Mouse (Mus musculus): Measurements from ENCODE around the gene Pigb.

Pigb gene

DNA sequence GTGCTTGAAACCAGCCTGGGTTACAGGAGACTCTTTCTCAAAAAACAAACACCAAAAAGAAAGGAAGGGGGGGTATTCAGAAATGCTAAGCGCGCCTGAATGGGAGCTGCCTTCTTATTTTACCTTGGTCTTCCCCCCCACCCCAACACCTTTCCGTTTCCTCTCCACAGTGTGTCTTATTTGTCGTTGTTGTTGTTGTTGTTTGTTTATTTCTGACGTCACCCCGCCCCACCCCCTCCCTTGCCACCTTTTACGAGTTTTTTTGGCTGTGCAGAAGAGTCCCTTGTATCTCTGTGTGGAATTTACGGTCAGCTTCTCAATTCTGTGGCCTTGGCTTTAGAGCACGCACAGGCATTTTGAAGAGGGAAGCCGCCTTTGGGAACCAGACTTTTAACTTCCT, 5.5 kb upstream of the Pigb start:
- DNase-seq (ENCODE audit: low spot score in 2 of 2), result no peak

- DNase-seq (ENCODE audit: low spot score in 2 of 2), result no peak
Measured at GRCm38 (mm10) chr9:73045204-73045603, 5.0 kb upstream of the Pigb start.

- DNase-seq (ENCODE audit: low spot score in 2 of 2), result peak in 1 of 2 experiments; percentile 83
Measured at GRCm38 (mm10) chr9:73044146-73045079, 4.2 kb upstream of the Pigb start, which contains the start of gene Rab27a. TSS of gene Rab27a (plus strand) at chr9:73044854.

- DNase-seq (ENCODE audit: low spot score in 2 of 2), result peak; percentile 69 to 93
Measured at GRCm38 (mm10) chr9:73039222-73039945, 794 bp downstream of the Pigb start.

DNA sequence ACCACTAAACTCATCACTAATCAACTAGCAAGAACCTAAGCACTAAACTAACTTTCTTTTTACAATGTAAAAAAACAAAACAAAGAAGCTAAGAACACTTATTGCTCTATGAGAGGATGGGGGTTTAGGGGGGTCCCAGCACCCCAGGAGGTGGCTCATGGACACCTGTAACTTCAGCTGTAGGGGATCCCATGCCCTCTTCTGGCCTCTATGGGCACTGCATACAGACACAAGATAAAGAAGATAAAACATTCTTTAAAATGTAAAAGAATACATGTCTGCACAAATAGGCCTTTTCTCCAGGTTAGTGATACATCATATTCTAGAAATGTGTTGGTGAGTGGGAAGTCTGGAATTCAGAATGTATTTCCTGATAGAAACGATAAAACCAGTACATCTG, 6.8 kb downstream of the Pigb start:
- DNase-seq (ENCODE audit: low spot score in 2 of 2), result no peak

- DNase-seq (ENCODE audit: low spot score in 2 of 2), result no peak
Measured at GRCm38 (mm10) chr9:73031421-73031820, 8.8 kb downstream of the Pigb start.

DNA sequence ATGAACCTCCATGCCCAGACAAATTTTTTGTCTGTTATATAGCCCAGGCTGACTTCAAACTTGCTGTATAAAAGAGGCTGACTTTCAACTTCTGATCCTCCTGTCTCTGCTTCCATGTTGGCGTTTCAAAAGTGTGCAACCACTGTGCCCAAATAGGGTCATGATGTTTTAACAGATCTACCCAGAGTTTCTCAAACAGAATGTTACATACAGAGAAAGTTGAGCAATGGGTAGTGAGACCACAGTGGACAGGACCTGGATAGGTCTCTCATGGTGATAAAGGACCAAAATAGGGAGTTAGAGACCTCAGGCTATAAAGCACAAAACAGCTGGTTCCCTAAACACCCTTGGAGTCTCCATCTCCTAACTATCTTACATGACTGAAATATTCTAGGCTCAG, 9.7 kb downstream of the Pigb start:
- no peak for DNase-seq (ENCODE audit: low spot score in 2 of 2)

DNA sequence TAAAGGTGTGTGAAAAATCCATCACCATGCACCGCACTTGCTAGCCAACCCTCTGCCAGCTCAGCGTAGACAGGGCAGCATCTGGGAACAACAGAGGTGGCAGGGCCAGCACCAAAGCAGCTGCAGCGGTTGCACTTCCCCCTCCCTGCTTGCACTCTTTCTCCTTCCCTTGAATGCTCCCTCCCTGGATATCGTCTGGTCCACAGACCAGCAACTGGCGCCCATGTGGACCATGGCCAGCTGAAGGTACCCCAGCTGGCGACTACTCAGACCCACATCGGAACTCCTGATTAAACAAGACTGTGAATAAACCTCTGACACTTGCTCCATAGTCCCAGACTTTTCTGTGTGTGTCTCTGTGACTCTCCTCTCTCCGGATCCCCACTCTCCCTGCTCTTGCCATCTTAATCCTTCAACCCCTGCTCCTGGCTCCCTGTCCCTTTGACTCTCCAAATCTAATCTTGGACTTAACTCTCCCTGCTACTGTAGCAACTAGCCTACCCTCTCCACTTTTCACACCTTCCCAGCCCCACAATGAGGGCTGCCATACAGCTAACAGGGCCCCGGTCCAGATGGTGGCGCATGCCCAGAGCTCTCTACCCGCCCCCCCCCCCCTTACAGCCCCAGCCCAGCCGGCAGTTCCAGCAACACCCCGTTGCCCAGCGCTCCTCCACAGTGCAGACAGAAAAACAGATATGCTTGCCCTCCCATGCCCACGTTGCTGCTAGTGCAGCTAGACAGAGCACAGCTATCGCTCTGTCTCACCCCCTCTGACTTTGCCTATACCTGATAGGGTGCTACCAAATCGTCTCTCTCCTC, 14.2 kb downstream of the Pigb start:
- DNase-seq (ENCODE audit: low spot score in 2 of 2), result peak in 1 of 2 experiments; percentile 24

GRCm38 (mm10) chr9:73020566-73021097, 19.5 kb downstream of the Pigb start:
- DNase-seq (ENCODE audit: low spot score in 2 of 2), result no peak

DNA sequence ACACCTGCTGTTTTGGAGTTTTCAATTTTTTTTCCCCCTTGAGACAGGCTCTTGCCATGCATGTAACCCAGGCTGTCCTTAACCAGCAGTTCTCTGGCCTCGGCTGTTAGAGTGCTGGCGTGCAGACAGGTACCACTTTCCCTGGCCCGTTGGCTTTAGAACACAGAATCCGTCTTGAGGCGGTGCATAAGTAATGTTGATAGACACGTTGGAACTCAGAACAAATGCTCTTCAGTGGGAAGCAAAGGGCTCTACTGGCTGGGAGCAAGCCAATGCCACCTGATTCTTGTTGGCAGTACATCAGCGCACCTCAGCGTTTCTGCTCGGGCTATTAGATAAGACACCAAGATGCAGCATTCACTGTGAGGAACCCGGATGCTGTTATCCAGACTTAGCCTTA, 20.3 kb downstream of the Pigb start:
- no peak for DNase-seq (ENCODE audit: low spot score in 2 of 2)

- no peak for DNase-seq (ENCODE audit: low spot score in 2 of 2)
Measured at GRCm38 (mm10) chr9:73014724-73015123, 25.5 kb downstream of the Pigb start.

- DNase-seq (ENCODE audit: low spot score in 2 of 2), result no peak
Measured at GRCm38 (mm10) chr9:73012629-73013028, 27.5 kb downstream of the Pigb start.

- no peak for DNase-seq (ENCODE audit: low spot score in 2 of 2)
Measured at GRCm38 (mm10) chr9:73008384-73008783, 31.8 kb downstream of the Pigb start.

- DNase-seq (ENCODE audit: low spot score in 2 of 2), result no peak
Measured at GRCm38 (mm10) chr9:73006175-73006574, 34.0 kb downstream of the Pigb start.

DNA sequence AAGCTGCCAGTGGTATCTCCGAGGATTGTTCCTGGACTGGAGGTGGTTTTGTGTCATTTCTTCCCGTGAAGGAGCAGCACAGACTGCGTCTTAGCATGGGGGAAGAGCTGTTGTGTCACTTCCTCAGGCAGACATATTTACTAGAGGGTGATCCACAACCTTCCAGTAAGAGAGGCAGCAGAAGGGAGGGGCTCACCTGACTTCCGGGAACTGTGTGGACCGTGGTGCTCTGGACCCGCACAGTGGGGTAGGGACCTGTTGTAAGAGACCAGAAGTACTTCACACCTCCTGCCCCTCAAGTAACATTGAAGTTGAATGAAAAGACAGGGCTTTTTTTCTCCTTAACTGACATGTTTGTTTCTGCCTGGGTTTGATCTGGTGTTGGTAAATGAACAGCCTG, 35.1 kb downstream of the Pigb start:
- DNase-seq (ENCODE audit: low spot score in 2 of 2), result no peak

DNA sequence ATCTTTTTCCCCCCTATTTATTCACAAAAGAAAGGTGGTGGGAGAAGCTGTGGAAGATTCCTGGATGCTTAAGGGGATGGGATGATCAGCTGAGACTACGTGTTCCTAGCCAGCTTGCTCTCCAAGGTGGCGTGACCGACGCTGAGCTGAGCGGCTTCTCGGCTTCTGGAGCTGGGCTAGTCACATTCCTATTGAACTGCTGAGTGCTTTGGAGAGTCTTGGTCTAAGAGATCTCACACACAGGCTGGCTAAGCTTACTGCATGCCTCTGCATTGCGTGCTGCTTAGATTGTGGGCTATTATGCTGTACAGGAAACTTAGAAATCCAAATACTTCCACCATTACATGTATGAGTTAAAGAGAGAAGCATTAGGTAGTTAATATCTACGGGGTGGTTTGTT, 36.1 kb downstream of the Pigb start:
- no peak for DNase-seq (ENCODE audit: low spot score in 2 of 2)

- no peak for DNase-seq (ENCODE audit: low spot score in 2 of 2)
Measured at GRCm38 (mm10) chr9:73002177-73002576, 38.0 kb downstream of the Pigb start.

DNA sequence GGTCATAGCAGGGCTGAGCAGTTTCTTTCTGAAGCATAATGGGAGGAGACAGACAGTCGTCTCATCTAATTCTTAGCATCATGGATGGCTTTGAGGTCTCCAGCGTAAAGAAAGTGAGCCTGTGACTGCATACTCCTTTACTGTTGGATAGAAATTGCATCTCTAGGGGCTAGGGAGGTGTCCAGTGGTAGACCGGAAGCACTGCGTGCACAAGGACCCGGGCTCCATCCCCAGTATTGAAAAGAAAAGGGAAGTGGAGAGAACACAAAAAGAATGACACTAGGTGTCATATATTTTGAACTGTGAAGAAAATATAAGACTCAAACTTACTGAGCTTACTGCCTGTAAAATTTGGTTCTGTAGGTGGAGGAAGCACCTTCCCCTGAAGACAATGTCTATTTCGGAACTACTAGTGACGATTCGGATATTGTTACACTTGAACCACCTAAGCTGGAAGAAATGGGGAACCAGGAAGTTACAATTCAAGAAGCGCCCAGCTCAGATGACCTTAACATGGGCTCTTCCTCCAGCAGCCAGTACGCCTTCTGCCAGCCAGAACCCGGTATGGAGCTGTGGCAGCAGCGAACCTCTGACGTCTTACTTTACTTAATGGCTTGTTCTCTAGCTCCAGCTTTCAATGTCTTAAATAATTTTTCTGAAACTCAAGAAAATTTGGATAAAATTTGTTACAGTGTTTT, 38.7 kb downstream of the Pigb start:
- DNase-seq (ENCODE audit: low spot score in 2 of 2), result no peak

GRCm38 (mm10) chr9:73000487-73000886, 39.7 kb downstream of the Pigb start:
- no peak for DNase-seq (ENCODE audit: low spot score in 2 of 2)

DNA sequence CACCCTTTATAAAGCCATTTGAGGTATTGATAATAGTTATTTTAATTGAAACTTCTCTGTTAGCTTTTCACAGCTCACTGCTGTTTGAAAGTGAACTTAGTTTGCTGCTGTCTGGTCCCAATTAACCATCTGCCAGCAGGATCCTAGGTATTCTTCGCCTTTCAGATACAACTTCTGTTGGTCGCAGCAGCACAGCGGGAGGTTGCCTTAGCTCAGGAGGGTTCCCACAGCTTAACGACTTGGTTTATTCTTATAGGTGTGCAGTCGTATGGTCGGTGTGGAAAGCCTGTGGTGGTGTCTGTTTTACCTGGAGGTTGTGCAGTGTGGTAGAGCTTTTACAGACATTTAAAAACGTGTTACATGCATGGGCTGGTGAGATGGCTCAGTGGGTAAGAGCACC, 43.4 kb downstream of the Pigb start:
- DNase-seq (ENCODE audit: low spot score in 2 of 2), result no peak

DNA sequence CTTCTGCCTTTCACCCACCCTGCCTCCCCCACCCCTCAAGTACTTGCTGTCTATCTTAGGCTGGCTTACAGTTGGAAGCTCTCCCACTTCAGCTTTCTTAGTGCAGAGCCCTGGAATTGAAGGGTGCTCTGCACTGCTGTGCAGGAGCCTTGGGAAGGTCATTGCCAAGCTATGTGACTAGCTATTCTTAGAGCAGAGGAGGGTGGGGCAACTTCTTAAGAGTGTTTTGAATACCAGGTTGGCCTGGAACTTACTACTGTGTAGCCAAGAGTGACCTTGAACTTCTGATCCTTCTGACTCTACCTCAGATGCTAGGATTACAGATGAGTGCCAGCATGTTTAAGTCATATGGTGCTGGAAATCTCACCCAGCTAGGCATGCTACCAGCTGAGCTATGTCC, 44.0 kb downstream of the Pigb start:
- no peak for DNase-seq (ENCODE audit: low spot score in 2 of 2)

Data from left cerebral cortex, adult 9 months (tissue).